Mouse (Mus musculus): ENCODE measurements around the gene Syna. TPM values are rescaled to one million over a fixed set of nuclear protein-coding genes. Genes with fewer than 3 reads are reported as not detected.

The Syna gene
- polyA plus RNA-seq, 1 experiment from 2014 or later = not detected

DNA sequence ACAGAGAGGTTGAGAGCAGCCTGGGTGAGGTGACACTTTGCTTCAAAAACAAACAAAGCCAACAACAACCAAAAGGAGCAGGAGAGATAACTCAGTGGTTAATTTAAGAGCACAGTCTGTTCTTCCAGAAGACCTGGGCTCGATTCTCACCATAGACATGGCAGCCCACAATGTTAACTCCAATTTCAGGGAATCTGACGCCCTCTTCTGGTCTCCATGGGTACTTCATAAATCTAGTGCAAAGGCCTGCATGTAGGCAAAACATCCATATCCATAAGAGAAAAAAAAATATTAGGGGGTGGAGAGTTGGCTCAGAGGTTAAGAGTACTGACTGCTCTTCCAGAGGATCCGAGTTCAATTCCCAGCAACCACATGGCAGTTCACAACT, 14.7 kb downstream of the Syna start:
- Histone ChIP-seq H3K27ac (ENCODE audit: low read depth) (no peak overlapping the region), H3K9ac (no peak overlapping the region), H3K4me2 (no peak overlapping the region), H3K36me3 (ENCODE audit: insufficient read depth) (0 out of 2 replicates have a peak, but pooled peaks cover 3% of the 10 kb centered on the region), H3K27me3 (ENCODE audit: insufficient read depth, low read length) (no peaks in the 10 kb centered on the region), H3K4me3 (ENCODE audit: low read depth, low read length) (no peak overlapping the region), H3K4me1 (ENCODE audit: insufficient read depth) (peaks cover 15% of the 10 kb centered on the region), H3K9me3 (ENCODE audit: low read depth, low read length) (no peaks in the 10 kb centered on the region)
- TF ChIP-seq CTCF (IDR thresholded peaks at IDR 0.05; ENCODE audit: low read depth) = peak; percentile 33; the same call in 1 of the 2 replicates
- ATAC-seq (ENCODE audit: insufficient read depth) (no peak), DNase-seq (peak; percentile 47)
- 46% methylated on average over 3 of the region's 3 CpGs for WGBS

DNA sequence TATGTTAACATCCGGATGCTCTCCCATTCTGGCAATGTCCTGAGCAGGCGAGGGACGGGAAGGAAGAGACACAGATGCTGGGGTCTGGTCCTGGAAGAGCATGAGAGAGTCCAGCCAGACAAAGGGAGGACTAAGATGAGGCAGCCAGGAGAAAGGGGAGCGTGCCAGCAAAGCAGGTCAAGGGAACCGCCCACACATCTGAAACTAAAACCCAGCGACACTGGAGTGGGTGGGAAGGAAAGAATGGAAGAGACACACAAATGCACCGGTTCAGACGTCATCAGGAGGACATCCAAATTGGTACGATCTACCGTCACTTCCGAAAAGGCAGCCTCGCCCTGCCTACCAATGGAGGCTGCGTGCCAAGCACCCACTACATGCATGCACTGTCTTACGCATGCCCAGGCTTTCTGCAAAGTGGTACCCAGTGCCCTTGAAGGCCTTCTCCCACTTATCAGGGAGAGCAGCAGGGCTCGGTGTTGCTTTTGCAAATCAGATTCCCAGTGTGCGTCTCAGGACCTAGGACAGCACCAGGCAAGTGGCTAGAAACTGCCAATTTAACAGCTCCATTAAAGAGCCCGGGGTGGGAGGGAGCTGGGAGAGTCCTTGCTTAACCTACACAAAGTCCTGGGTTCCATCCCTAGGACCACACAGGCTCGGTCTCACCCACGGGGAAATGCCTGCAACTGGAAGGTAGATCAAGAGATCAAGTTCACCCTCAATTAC, 15.3 kb downstream of the Syna start:
- Histone ChIP-seq H3K9ac (no peak overlapping the region), H3K27me3 (ENCODE audit: insufficient read depth, low read length) (no peaks in the 10 kb centered on the region), H3K27ac (ENCODE audit: low read depth) (0 out of 2 replicates have a peak overlapping the region, but pooled peaks have one; percentile 7), H3K4me2 (no peak overlapping the region), H3K36me3 (ENCODE audit: insufficient read depth) (0 out of 2 replicates have a peak, but pooled peaks cover 3% of the 10 kb centered on the region), H3K4me1 (ENCODE audit: insufficient read depth) (peaks cover 15% of the 10 kb centered on the region), H3K4me3 (ENCODE audit: low read depth, low read length) (no peak overlapping the region), H3K9me3 (ENCODE audit: low read depth, low read length) (no peaks in the 10 kb centered on the region)
- TF ChIP-seq CTCF (IDR thresholded peaks at IDR 0.05; ENCODE audit: low read depth) = no peak
- 66% methylated on average over 19 of the region's 19 CpGs for WGBS
- DNase-seq (peak; percentile 71), ATAC-seq (ENCODE audit: insufficient read depth) (no peak)

DNA sequence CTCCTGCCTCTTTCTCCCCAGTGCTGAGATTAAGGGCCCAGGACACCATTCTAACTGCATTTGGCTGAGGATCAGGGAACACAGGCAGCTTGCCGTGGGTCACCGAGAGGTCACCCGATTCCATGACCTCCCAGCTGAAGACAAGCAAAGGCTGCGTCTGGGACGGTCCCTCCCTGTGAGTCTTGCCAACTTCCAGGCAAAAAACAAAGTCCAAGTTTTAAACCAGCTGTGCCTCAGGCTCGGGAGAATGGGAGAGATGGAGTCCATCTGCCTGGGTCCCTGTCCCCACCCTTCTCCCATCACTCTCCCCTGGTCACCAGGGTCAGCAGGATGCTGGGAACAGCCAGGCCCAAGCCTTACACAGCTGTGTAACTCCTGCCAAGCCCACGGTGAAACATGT, 18.3 kb downstream of the Syna start:
- WGBS = 18% methylated on average over 7 of the region's 7 CpGs
- H3K27ac ChIP-seq (ENCODE audit: low read depth) = peak overlapping the region; percentile 82
- peaks cover 18% of the 10 kb centered on the region for H3K4me1 ChIP-seq (ENCODE audit: insufficient read depth)
- H3K4me3 ChIP-seq (ENCODE audit: low read depth, low read length) = no peak overlapping the region
- ATAC-seq (ENCODE audit: insufficient read depth) = peak; percentile 89
- peak; percentile 93 for DNase-seq
- no peak overlapping the region for H3K9ac ChIP-seq
- TF ChIP-seq CTCF (IDR thresholded peaks at IDR 0.05; ENCODE audit: low read depth) = no peak
- 0 out of 2 replicates have a peak overlapping the region, but pooled peaks have one; percentile 7 for H3K4me2 ChIP-seq
- no peaks in the 10 kb centered on the region for H3K9me3 ChIP-seq (ENCODE audit: low read depth, low read length)
- 0 out of 2 replicates have a peak, but pooled peaks cover 15% of the 10 kb centered on the region for H3K36me3 ChIP-seq (ENCODE audit: insufficient read depth)
- H3K27me3 ChIP-seq (ENCODE audit: insufficient read depth, low read length) = no peaks in the 10 kb centered on the region

DNA sequence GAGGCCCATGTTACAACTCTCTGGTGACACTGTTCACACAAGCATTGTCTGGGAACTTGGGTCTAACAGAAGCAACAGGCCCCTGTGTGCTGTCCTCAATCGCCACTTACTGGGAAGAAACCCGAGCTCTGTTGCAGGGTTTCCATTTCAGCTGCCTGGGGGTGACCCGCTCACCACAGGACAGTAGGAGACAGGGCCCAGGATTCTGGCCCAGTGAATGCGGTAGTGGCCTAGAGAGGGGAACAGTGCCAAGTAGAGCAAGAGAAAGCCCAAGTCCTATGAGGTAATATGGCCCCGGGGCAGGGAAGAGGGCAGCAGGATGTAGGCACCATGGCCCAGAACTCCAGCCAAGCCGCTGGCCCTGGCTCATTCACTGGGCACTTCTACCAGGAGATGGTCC, 19.1 kb downstream of the Syna start:
- Histone ChIP-seq H3K9me3 (ENCODE audit: low read depth, low read length) (no peaks in the 10 kb centered on the region), H3K4me1 (ENCODE audit: insufficient read depth) (peaks cover 18% of the 10 kb centered on the region), H3K4me3 (ENCODE audit: low read depth, low read length) (no peak overlapping the region), H3K27me3 (ENCODE audit: insufficient read depth, low read length) (no peaks in the 10 kb centered on the region), H3K36me3 (ENCODE audit: insufficient read depth) (0 out of 2 replicates have a peak, but pooled peaks cover 15% of the 10 kb centered on the region), H3K27ac (ENCODE audit: low read depth) (peak overlapping the region; percentile 95), H3K9ac (no peak overlapping the region), H3K4me2 (no peak overlapping the region)
- WGBS = 72% methylated on average over 6 of the region's 6 CpGs
- no peak for TF ChIP-seq CTCF (IDR thresholded peaks at IDR 0.05; ENCODE audit: low read depth)
- peak; percentile 19 for DNase-seq
- no peak for ATAC-seq (ENCODE audit: insufficient read depth)

DNA sequence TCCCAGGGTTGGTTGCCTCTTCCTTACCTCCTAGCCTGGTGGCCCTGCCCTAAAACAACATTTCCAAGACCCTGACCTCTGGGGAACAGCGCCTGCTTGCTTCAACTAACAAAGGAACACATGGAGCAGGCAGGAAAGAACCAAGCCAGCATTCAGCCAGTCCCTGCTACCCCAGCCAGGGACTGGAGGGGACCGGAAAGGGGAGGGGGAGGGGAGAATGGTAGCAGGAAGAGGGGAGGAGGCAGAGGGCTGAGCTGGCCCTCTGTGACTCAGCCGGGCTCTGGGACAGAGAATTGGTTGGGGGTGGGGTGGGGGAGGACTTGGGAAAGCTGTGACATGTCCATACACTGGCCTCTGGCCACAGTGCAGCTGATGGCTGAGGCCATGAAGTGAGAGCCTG, 20.1 kb downstream of the Syna start:
- no peaks in the 10 kb centered on the region for H3K27me3 ChIP-seq (ENCODE audit: insufficient read depth, low read length)
- peak; percentile 88 for ATAC-seq (ENCODE audit: insufficient read depth)
- DNase-seq = peak; percentile 87
- H3K4me1 ChIP-seq (ENCODE audit: insufficient read depth) = peaks cover 18% of the 10 kb centered on the region
- H3K4me3 ChIP-seq (ENCODE audit: low read depth, low read length) = no peak overlapping the region
- H3K4me2 ChIP-seq = peak overlapping the region; percentile 40
- peak overlapping the region; percentile 4; the same call in 1 of the 2 replicates for H3K9ac ChIP-seq
- 2% methylated on average over 3 of the region's 3 CpGs for WGBS
- peaks cover 20% of the 10 kb centered on the region; the same call in 1 of the 2 replicates for H3K36me3 ChIP-seq (ENCODE audit: insufficient read depth)
- no peak for TF ChIP-seq CTCF (IDR thresholded peaks at IDR 0.05; ENCODE audit: low read depth)
- peak overlapping the region; percentile 95 for H3K27ac ChIP-seq (ENCODE audit: low read depth)
- H3K9me3 ChIP-seq (ENCODE audit: low read depth, low read length) = no peaks in the 10 kb centered on the region

DNA sequence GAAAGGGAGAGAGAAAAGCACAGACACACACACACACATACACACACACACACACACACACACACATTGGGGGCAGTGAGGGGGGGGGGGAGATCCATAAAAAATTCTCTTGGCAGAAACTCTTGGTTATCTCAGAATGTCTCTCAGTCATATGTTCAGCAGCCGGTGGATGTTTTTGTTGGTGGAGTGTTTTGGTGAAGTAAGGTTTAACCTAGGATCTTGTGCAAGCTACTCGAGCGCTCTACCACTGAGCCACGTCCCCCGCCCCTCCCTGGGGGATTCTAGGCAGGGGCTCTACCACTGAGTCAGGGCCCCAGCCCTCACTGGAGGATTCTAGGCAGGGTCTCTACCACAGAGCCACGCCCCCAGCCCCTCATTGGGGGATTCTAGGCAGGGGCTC, 23.9 kb downstream of the Syna start:
- H3K27me3 ChIP-seq (ENCODE audit: insufficient read depth, low read length) = no peaks in the 10 kb centered on the region
- DNase-seq (no peak), ATAC-seq (ENCODE audit: insufficient read depth) (no peak)
- H3K4me2 ChIP-seq = no peak overlapping the region
- no peak for TF ChIP-seq CTCF (IDR thresholded peaks at IDR 0.05; ENCODE audit: low read depth)
- no peak overlapping the region for H3K9ac ChIP-seq
- no peak overlapping the region for H3K4me3 ChIP-seq (ENCODE audit: low read depth, low read length)
- peaks cover 52% of the 10 kb centered on the region for H3K36me3 ChIP-seq (ENCODE audit: insufficient read depth)
- H3K9me3 ChIP-seq (ENCODE audit: low read depth, low read length) = no peaks in the 10 kb centered on the region
- 78% methylated on average over 6 of the region's 6 CpGs for WGBS
- peaks cover 15% of the 10 kb centered on the region for H3K4me1 ChIP-seq (ENCODE audit: insufficient read depth)
- no peak overlapping the region for H3K27ac ChIP-seq (ENCODE audit: low read depth)

DNA sequence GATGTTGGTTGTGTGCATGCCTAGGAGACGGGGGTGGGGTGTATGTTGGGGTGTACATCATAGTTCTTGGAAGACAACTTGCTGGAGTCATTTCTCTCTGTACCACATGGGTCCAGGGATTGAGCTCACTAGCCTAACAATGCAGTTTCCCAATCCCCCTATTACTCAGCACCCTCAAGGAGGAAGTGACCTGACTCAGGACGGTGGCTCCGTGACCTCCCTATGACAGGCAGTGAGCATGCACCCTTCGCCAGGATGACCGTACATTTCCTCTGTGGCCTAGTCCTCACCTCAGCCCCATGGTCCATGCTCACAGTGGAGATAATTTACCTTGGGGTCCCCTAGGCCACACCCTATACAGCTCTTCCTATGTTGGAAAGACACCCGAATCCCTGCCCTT, 27.6 kb downstream of the Syna start:
- no peak overlapping the region for H3K27ac ChIP-seq (ENCODE audit: low read depth)
- H3K4me2 ChIP-seq = no peak overlapping the region
- DNase-seq = no peak
- no peaks in the 10 kb centered on the region for H3K4me1 ChIP-seq (ENCODE audit: insufficient read depth)
- no peak for TF ChIP-seq CTCF (IDR thresholded peaks at IDR 0.05; ENCODE audit: low read depth)
- H3K36me3 ChIP-seq (ENCODE audit: insufficient read depth) = peaks cover 45% of the 10 kb centered on the region
- no peak overlapping the region for H3K4me3 ChIP-seq (ENCODE audit: low read depth, low read length)
- WGBS = 88% methylated on average over 6 of the region's 6 CpGs
- H3K9ac ChIP-seq = no peak overlapping the region
- H3K9me3 ChIP-seq (ENCODE audit: low read depth, low read length) = no peaks in the 10 kb centered on the region
- no peaks in the 10 kb centered on the region for H3K27me3 ChIP-seq (ENCODE audit: insufficient read depth, low read length)
- ATAC-seq (ENCODE audit: insufficient read depth) = no peak
